ENCODE assay signal across 8 mouse cellular contexts in genomic region chr3:154332213-154332530, GRCm38 (mm10). TPM values are rescaled to one million over a fixed set of nuclear protein-coding genes. Genes with fewer than 3 reads are reported as not detected.
A peak's percentile ranks its signal among the peaks of the same experiment; 100 is the strongest.
DNase-seq lines count a peak whose midpoint lies in the region; ATAC-seq and TF ChIP-seq lines count a peak whose summit lies in the region.

No protein-coding gene starts in this region.

- no peak for TF ChIP-seq CTCF in intestine, postnatal 0 days (IDR thresholded peaks at IDR 0.05; ENCODE audit: low read depth)

- peak overlapping the region; percentile 44; the same call in 1 of the 2 replicates for H3K27ac ChIP-seq in forebrain, embryonic 13.5 days
- H3K27ac ChIP-seq in intestine, postnatal 0 days (ENCODE audit: low read depth, low read length), result no peak overlapping the region

- no peaks in the 10 kb centered on the region for H3K9me3 ChIP-seq in forebrain, embryonic 13.5 days (replicated peaks)
- H3K9me3 ChIP-seq in intestine, postnatal 0 days (ENCODE audit: control insufficient read depth), result no peaks in the 10 kb centered on the region
- H3K9me3 ChIP-seq in megakaryocyte, embryonic 14.5 days, result peaks cover 7% of the 10 kb centered on the region; the same call in 1 of the 2 replicates

- ATAC-seq in forebrain, embryonic 13.5 days, result no peak
- no peak for ATAC-seq in intestine, postnatal 0 days
- ATAC-seq in activated CD4-positive, CD25-positive, alpha-beta regulatory T cell, adult 4 months, result no peak

- H3K4me3 ChIP-seq in forebrain, embryonic 13.5 days, result peak overlapping the region; percentile 30
- H3K4me3 ChIP-seq in intestine, postnatal 0 days (ENCODE audit: low read depth, low read length), result peak overlapping the region; percentile 31
- H3K4me3 ChIP-seq in megakaryocyte, embryonic 14.5 days (replicated peaks), result peak overlapping the region; percentile 88

- peak overlapping the region; percentile 25 for H3K4me2 ChIP-seq in forebrain, embryonic 13.5 days
- H3K4me2 ChIP-seq in intestine, postnatal 0 days (replicated peaks; ENCODE audit: low read depth), result peak overlapping the region; percentile 58

- H3K36me3 ChIP-seq in forebrain, embryonic 13.5 days (ENCODE audit: poor library complexity, severe bottlenecking), result no peaks in the 10 kb centered on the region
- no peaks in the 10 kb centered on the region for H3K36me3 ChIP-seq in intestine, postnatal 0 days (ENCODE audit: control insufficient read depth, insufficient read depth)
- no peaks in the 10 kb centered on the region for H3K36me3 ChIP-seq in megakaryocyte, embryonic 14.5 days (replicated peaks; ENCODE audit: low read length)

- DNase-seq in gastrocnemius, postnatal 10 days, result peak; percentile 40
- no peak for DNase-seq in gastrocnemius, adult 8-10 months (ENCODE audit: low spot score in 2 of 2)
- DNase-seq in urinary bladder, adult 2 months (ENCODE audit: low spot score), result no peak
- no peak for DNase-seq in cerebellum, adult 11 months

- H3K27me3 ChIP-seq in forebrain, embryonic 13.5 days, result peaks cover 88% of the 10 kb centered on the region
- peaks cover 92% of the 10 kb centered on the region for H3K27me3 ChIP-seq in intestine, postnatal 0 days (replicated peaks; ENCODE audit: control insufficient read depth, insufficient read depth, low read length)
- peaks cover 96% of the 10 kb centered on the region for H3K27me3 ChIP-seq in megakaryocyte, embryonic 14.5 days (replicated peaks)

- WGBS in forebrain, embryonic 13.5 days, result under 1% methylated on average over 20 of the region's 20 CpGs
- WGBS in intestine, postnatal 0 days, result under 1% methylated on average over 20 of the region's 20 CpGs

- H3K9ac ChIP-seq in forebrain, embryonic 13.5 days, result 0 out of 2 replicates have a peak overlapping the region, but pooled peaks have one; percentile 16
- H3K9ac ChIP-seq in intestine, postnatal 0 days (ENCODE audit: low read depth, low read length), result no peak overlapping the region

- peaks cover 35% of the 10 kb centered on the region for H3K4me1 ChIP-seq in forebrain, embryonic 13.5 days
- H3K4me1 ChIP-seq in intestine, postnatal 0 days (replicated peaks; ENCODE audit: control insufficient read depth, insufficient read depth, low read length), result peaks cover 8% of the 10 kb centered on the region; the same call in 1 of the 2 replicates
- peaks cover 51% of the 10 kb centered on the region for H3K4me1 ChIP-seq in megakaryocyte, embryonic 14.5 days

RNA-seq across cellular contexts. Expression of gene Lhx8, which starts 1.7 kb away (rescaled TPM):
- total RNA-seq in gastrocnemius, postnatal 10 days (2021), result under 1 TPM; 0.27 to 0.59 TPM
- total RNA-seq in gastrocnemius, adult 8-10 months (2022), result under 1 TPM in 1 of 4 experiments, not detected in 3; 0.25 TPM
- polyA plus RNA-seq in forebrain, embryonic 13.5 days (2015; fragmentation: Nextera tagmentation; extraction: Ambion mirVana), result 15.7 and 24.5 TPM in 2 replicates
- polyA plus RNA-seq in intestine, postnatal 0 days (2015; fragmentation: Nextera tagmentation; extraction: Ambion mirVana), result not detected in 2 replicates
- not detected in 2 replicates for polyA plus RNA-seq in megakaryocyte, embryonic 14.5 days (2012; ENCODE audit: insufficient read depth, low replicate concordance)
- not detected in 2 replicates for polyA plus RNA-seq in urinary bladder, adult 2 months (2012; rRNA removed)
- polyA plus RNA-seq in activated CD4-positive, CD25-positive, alpha-beta regulatory T cell, adult 4 months (2017; shearing (Covaris generic)), result not detected

Comparison
In these comparisons a context has a peak if more than half of its experiments do, and no peak if none do; other contexts are left out.
1. H3K4me3 ChIP-seq: peak in every context shown above with its lines; median percentile 88 in megakaryocyte, embryonic 14.5 days; 31 in intestine, postnatal 0 days; 30 in forebrain, embryonic 13.5 days.
2. RNA of gene Lhx8, which starts 1.7 kb away (polyA plus RNA-seq): 15.7 to 24.5 TPM in forebrain, embryonic 13.5 days; not detected in intestine, postnatal 0 days, not detected in megakaryocyte, embryonic 14.5 days, not detected in urinary bladder, adult 2 months and not detected in activated CD4-positive, CD25-positive, alpha-beta regulatory T cell, adult 4 months; every median in the first group is over 10 times any median in the second.